Mouse (Mus musculus) gastrocnemius, postnatal 4 days (tissue): ENCODE results near the gene Hoxd4. TPM values are rescaled to one million over a fixed set of nuclear protein-coding genes. Genes with fewer than 3 reads are reported as not detected.
A peak's percentile ranks its signal among the peaks of the same experiment; 100 is the strongest.

Experiments
- DNase-seq, 2 experiments: peaks; one replicate each; pipeline ENCODE4 v3.0.0; 2021 to 2022; ENCODE audit warnings: low spot score in 2 of 2, mixed read lengths in 2 of 2
- microRNA-seq: library from miRNA; unstranded; fragments of <30 nt; microRNA quantifications from one replicate; pipeline ENCODE4 v1.2.0, GENCODE M21; 2021
- total RNA-seq, 2 experiments: library from RNA; stranded (reverse); gene quantifications; 2 replicates each; pipeline ENCODE4 v1.2.3; 2021

The Hoxd4 gene
- total RNA-seq, 2 experiments from 2014 or later, result 4.1 to 6.1 TPM

DNA sequence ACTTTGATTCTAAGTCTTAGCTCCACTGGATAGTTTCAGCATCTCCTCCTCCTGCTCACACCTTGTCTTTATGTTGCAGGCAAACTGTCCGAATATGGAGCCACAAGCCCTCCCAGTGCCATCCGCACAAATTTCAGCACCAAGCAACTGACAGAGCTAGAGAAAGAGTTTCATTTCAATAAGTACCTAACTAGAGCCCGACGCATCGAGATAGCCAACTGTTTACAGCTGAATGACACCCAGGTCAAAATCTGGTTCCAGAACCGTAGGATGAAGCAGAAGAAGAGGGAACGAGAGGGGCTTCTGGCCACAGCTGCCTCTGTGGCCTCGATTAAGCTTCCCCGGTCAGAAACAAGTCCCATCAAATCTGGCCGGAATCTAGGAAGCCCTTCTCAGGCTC, 52.2 kb downstream of the Hoxd4 start:
- DNase-seq, result no peak

DNA sequence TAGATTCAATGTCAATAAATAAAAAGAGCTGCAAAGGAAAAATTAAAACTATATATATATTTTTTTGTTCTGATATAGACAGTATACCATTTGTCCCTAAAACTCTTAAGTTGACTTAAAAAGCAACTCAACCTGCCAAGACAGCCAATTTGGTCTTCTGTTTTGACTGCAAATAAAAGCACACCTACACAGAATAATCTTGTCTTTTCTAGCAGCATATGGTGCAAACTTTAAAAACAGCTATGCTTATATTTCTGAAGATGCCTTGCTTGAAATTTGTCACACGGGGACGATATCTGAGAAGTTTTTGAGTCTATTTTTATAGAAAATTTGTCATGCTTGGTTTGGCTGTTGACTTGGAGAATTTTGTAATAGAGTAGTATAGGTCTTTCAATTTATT, 62.6 kb downstream of the Hoxd4 start:
- no peak for DNase-seq

DNA sequence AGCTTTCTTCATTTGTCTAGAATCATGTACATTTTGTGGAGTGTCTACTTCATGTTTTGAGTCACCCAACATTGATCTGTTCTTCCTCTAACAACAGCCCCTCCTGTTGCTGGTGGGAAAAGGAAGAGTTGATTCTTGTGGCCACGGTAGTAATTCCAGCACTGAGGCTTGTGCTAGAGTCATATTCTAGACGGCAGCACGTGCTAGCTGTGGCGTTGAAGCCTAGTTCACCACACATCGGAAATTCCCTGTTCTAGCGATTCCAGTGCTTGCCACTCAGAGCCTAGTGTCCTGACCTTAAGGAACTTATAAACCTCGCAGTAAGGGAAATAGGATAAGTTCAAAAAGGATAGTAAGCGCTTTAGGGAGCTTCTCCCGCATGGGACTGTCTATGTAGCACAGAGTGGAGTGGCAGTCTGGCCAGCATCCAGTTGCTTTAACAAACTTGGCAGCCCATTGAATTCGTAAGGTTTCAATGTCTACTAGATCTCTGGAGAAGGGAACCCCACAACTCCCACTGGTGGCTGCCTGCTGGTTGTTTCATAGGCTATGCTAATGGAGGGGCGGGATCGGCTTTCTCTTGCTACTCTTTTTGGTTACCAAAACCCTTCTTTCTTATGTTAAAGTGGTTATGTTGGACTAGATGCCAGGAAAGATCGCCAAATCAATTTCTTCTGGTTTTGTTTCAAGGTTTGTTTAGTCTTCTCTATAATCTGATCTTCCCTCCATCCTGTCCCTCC, 66.0 kb downstream of the Hoxd4 start:
- DNase-seq, result no peak

Small RNA genes within 50 kb of the gene (microRNA-seq; reads per million reads assigned to microRNA genes)
- gene Gm44463 (not detected), gene Mir10b (7,736 reads per million, percentile 93 among the genes with 10 or more reads in this experiment)

Other genes starting within 250 kb of the Hoxd4 start
- gene Lnpk, start 132.5 kb upstream of the Hoxd4 start, total RNA-seq, result 10 to 100 TPM; 50.7 to 58.1 TPM
- under 1 TPM in 1 of 2 experiments, not detected in 1; 0.05 TPM for gene Evx2, start 52.4 kb upstream of the Hoxd4 start, total RNA-seq
- gene Hoxd13, start 43.6 kb upstream of the Hoxd4 start, total RNA-seq, result not detected
- gene Hoxd12, start 36.9 kb upstream of the Hoxd4 start, total RNA-seq, result not detected
- gene Hoxd11, start 32.4 kb upstream of the Hoxd4 start, total RNA-seq, result 1 to 10 TPM; 1.1 to 1.5 TPM
- gene Hoxd10, start 20.0 kb upstream of the Hoxd4 start, total RNA-seq, result 1 to 10 TPM; 3.0 to 4.9 TPM
- 10 to 100 TPM in 1 of 2 experiments, 1 to 10 TPM in 1; 9.8 to 12.3 TPM for gene Hoxd9, start 14.2 kb upstream of the Hoxd4 start, total RNA-seq
- 10 to 100 TPM; 35.9 to 41.6 TPM for gene Hoxd8, start 7.3 kb upstream of the Hoxd4 start, total RNA-seq
- gene Hoxd3, start within 50 bp of the Hoxd4 start, total RNA-seq, result under 1 TPM in 1 of 2 experiments, not detected in 1; 0.12 TPM
- gene Gm28230, start 14.8 kb downstream of the Hoxd4 start, total RNA-seq, result under 1 TPM; 0.47 to 0.74 TPM
- gene Hoxd1, start 51.1 kb downstream of the Hoxd4 start, total RNA-seq, result under 1 TPM in 1 of 2 experiments, not detected in 1; 0.20 TPM
- 10 to 100 TPM; 55.1 to 63.0 TPM for gene Mtx2, start 113.9 kb downstream of the Hoxd4 start, total RNA-seq